Comparison of ENCODE assay signal across 41 mouse cellular contexts in the genomic region with DNA sequence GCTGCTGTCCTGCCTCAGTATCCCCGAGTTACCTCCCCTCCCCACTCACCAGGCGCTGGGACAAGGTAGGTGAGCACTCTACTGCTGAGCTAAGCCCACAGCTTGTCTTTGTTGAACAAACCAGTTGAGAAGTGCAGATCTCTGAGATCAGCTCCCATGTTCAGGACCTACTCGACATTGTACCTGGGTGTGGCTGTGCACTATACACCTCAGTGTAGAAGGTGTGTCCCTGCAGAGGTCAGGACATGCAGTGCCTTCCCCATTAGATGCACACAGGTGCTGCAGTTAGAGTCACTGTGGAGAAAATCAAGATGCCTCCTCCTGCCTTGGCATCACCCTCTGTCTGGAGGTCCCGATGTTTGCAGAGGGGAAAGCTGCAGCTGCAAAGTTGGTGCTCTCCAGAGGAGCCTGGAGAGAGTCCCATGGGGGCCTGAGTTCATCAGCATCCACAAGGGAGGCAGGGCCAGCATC. TPM values are rescaled to one million over a fixed set of nuclear protein-coding genes. Genes with fewer than 3 reads are reported as not detected.
"Had no signal": no experiment of that assay in that cellular context is flagged by ENCODE, and none has a peak within 500 bp of the region (broad histone marks: within the 10 kb centered on the region; RNA-seq: fewer than 3 reads in every experiment).

Gene Olfr317, minus strand, starts transcription at position 421 of the 471 bp plus-strand sequence.

- H3K27me3 ChIP-seq: heart, embryonic 12.5 days; heart, embryonic 13.5 days; heart, embryonic 15.5 days; hindbrain, embryonic 12.5 days; hindbrain, embryonic 13.5 days; hindbrain, embryonic 15.5 days; intestine, embryonic 15.5 days; kidney, embryonic 15.5 days had no signal

- H3K4me2 ChIP-seq: heart, embryonic 11.5 days; heart, embryonic 12.5 days; heart, embryonic 13.5 days; heart, embryonic 15.5 days; hindbrain, embryonic 12.5 days; hindbrain, embryonic 13.5 days; hindbrain, embryonic 14.5 days; hindbrain, embryonic 15.5 days; intestine, embryonic 15.5 days; kidney, embryonic 15.5 days had no signal

- H3K27ac ChIP-seq: heart, embryonic 13.5 days; heart, embryonic 15.5 days; hindbrain, embryonic 10.5 days; hindbrain, embryonic 12.5 days; hindbrain, embryonic 13.5 days; hindbrain, embryonic 14.5 days; hindbrain, embryonic 15.5 days; hindbrain, postnatal 0 days; intestine, embryonic 15.5 days; kidney, embryonic 15.5 days; kidney, postnatal 0 days; layer of hippocampus, adult 2 months; left cerebral cortex, adult 2 months had no signal

- H3K9ac ChIP-seq: heart, embryonic 12.5 days; heart, embryonic 13.5 days; heart, embryonic 15.5 days; hindbrain, embryonic 12.5 days; hindbrain, embryonic 13.5 days; hindbrain, embryonic 14.5 days; hindbrain, embryonic 15.5 days; intestine, embryonic 15.5 days; kidney, embryonic 15.5 days had no signal

- H3K4me3 ChIP-seq: heart, embryonic 12.5 days; heart, embryonic 13.5 days; heart, embryonic 15.5 days; hindbrain, embryonic 10.5 days; hindbrain, embryonic 12.5 days; hindbrain, embryonic 13.5 days; hindbrain, embryonic 15.5 days; intestine, embryonic 15.5 days; kidney, embryonic 15.5 days; layer of hippocampus, adult 2 months; left cerebral cortex, adult 2 months had no signal

- H3K36me3 ChIP-seq: heart, embryonic 12.5 days; heart, embryonic 13.5 days; heart, embryonic 15.5 days; hindbrain, embryonic 10.5 days; hindbrain, embryonic 12.5 days; hindbrain, embryonic 13.5 days; hindbrain, embryonic 15.5 days; intestine, embryonic 15.5 days; kidney, embryonic 15.5 days had no signal

- H3K4me1 ChIP-seq: heart, embryonic 12.5 days; heart, embryonic 13.5 days; heart, embryonic 15.5 days; hindbrain, embryonic 10.5 days; hindbrain, embryonic 12.5 days; hindbrain, embryonic 13.5 days; hindbrain, embryonic 15.5 days; intestine, embryonic 15.5 days; kidney, embryonic 15.5 days had no signal

- H3K9me3 ChIP-seq: heart, embryonic 12.5 days; heart, embryonic 13.5 days; heart, embryonic 15.5 days; hindbrain, embryonic 10.5 days; hindbrain, embryonic 12.5 days; hindbrain, embryonic 13.5 days; hindbrain, embryonic 15.5 days; intestine, embryonic 15.5 days; kidney, embryonic 15.5 days had no signal

- ATAC-seq: hindbrain, embryonic 16.5 days; hindbrain, postnatal 0 days; inflammation-experienced regulatory T-cells, adult 6 months; intestine, embryonic 15.5 days had no signal

- DNase-seq: heart, postnatal 10 days; heart, postnatal 14 days; heart, postnatal 36 days; heart, postnatal 4 days; kidney, adult 11 months; kidney, adult 18-20 months; kidney, adult 2 months; kidney, adult 8-10 months; kidney, adult 9 months; kidney, postnatal 10 days; kidney, postnatal 14 days; kidney, postnatal 25 days; kidney, postnatal 36 days; kidney, postnatal 4 days; layer of hippocampus, adult 9-11 months; layer of hippocampus, postnatal 36 days had no signal

RNA-seq across cellular contexts. Expression of gene Olfr317, which starts in this region (rescaled TPM):
- polyA plus RNA-seq: heart, embryonic 11.5 days; heart, embryonic 12.5 days; heart, embryonic 13.5 days; heart, embryonic 14.5 days; heart, embryonic 15.5 days; heart, embryonic 16.5 days; heart, postnatal 0 days; hindbrain, embryonic 10.5 days; hindbrain, embryonic 11.5 days; inflammation-experienced regulatory T-cells, adult 6 months; intestine, embryonic 14.5 days; intestine, embryonic 15.5 days; kidney, adult 2 months; kidney, embryonic 14.5 days; kidney, embryonic 15.5 days; kidney, embryonic 16.5 days; kidney, postnatal 0 days; large intestine, adult 2 months had no signal
